Mouse (Mus musculus) cortical plate, adult 2 months (tissue): ENCODE measurements around the gene Itfg2.
"Not testable (repeated sequence)": the region's sequence is repeated elsewhere in the genome, so short reads cannot be mapped to it uniquely, and the experiment has no call there.

ENCODE experiments used
- CTCF ChIP-seq: fragments of 200-500 bp; IDR thresholded peaks from 2 replicates; pipeline ENCODE4 v1.5.1; 2011; ENCODE audit warnings: mild to moderate bottlenecking, control low read depth, low read length; ENCODE audit not compliant: insufficient read depth; ENCODE audit errors: extremely low read depth
- POLR2A ChIP-seq: fragments of 200-500 bp; IDR thresholded peaks from 2 replicates; pipeline ENCODE4 v1.6.1; 2011; ENCODE audit warnings: mild to moderate bottlenecking, low read length, control low read depth; ENCODE audit not compliant: insufficient read depth; ENCODE audit errors: extremely low read depth

DNA sequence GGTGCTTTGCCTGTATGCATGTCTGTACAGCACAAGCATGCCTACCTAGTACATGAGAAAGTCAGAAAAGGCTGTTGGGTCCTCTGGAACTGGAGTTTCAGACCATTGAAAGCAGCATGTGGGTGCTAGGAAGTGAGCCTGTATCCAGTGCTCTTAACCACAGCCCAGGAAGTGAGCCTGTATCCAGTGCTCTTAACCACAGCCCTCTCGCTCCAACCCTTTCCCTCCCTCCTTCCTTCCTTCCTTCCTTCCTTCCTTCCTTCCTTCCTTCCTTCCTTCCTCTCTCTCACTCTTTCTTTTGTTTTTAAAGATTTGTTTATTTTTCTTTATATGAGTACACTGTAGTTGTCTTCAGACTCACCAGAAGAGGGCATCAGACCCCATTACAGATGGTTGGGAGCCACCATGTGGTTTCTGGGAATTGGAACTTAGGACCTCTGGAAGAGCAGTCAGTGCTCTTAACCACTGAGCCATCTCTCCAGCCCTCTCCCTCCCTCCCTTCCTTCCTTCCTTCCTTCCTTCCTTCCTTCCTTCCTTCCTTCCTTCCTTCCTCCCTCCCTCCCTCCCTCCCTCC, 44.0 kb downstream of the Itfg2 start:
- not testable (repeated sequence) for TF ChIP-seq CTCF, POLR2A
